Mouse (Mus musculus) bone marrow macrophage, adult 2 months (primary cell): ENCODE measurements around the gene Cxcr5.

Experiments used
- CTCF ChIP-seq: IDR thresholded peaks from 2 replicates; pipeline ENCODE4 v1.5.1; 2012; ENCODE audit warnings: low read depth, mild to moderate bottlenecking, low read length, moderate library complexity
- POLR2A ChIP-seq: IDR thresholded peaks from 2 replicates; pipeline ENCODE4 v1.6.1; 2012; ENCODE audit warnings: mild to moderate bottlenecking, low read depth, low read length, borderline replicate concordance

GRCm38 (mm10) chr9:44567338-44568082 lies 5.8 kb upstream of the Cxcr5 start:
- 0 out of 2 replicates have a peak, but pooled peaks have one; percentile 19 for TF ChIP-seq CTCF
- no peak for TF ChIP-seq POLR2A
